Mouse (Mus musculus): ENCODE measurements around the gene Tbx21.

The Tbx21 gene

DNA sequence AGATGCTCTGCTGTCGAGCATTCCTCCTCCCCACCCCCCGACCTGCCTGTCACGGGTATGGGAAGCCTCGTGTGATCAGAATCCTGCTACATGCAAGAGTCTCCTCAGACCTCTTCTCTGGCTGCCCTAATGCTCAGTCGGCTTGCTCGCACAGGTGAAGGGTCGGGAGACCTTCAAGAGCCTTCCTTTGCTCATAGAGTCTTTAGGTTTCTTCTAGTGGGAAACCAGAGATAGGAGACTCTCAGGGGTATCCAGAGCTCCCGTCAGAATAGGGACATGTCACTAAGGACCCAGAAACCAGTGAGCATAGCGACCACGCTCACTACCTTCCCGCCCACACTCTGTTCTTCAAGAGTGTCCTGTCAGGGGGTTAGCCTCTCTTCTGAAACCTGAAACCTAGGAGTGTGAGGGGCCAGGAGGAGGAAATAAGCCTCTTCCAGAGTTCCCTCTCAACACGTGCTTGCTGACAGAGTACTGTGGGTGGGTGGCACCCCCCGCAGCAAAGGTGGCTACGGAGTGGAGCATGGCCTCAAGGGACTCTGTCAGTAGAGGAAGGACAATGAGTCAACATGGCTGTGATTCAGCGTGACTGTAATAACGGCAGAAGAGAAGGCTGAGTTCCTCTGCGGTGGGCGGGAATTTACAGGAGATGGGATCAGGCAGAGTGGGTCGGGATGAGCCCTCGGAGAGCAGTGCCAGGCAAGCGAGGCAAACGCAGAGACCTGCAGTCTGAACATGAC is 31.6 kb downstream of the Tbx21 start:
- DNase-seq (ENCODE audit: low spot score in 2 of 2) = peak; percentile 45 to 55

- DNase-seq (ENCODE audit: low spot score in 2 of 2) = peak in 1 of 2 experiments; percentile 41
Measured at GRCm38 (mm10) chr11:97082977-97083376, 32.2 kb downstream of the Tbx21 start.

- no peak for DNase-seq (ENCODE audit: low spot score in 2 of 2)
Measured at GRCm38 (mm10) chr11:97080291-97080690, 34.8 kb downstream of the Tbx21 start.

- DNase-seq (ENCODE audit: low spot score in 2 of 2) = no peak
Measured at GRCm38 (mm10) chr11:97078751-97079150, 36.4 kb downstream of the Tbx21 start.

DNA sequence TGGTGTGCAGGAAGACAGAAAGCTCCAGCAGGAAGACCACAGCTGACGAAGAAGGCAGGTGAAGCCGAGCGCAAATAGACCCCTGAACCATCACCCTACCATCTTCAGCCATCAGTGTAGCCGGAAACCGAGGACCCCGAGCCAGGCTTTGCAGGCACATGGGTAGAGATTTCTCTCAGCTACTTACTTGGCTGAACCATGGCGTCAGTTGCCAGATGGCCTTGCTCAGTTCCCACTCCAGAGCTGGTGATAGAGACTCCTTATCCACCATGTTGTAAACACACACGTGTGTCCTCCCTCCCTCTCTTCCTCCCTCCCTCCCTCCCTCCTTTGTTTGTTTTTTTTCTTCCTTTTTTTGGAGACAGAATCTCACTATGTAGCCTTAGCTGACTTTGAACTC is 40.9 kb downstream of the Tbx21 start:
- DNase-seq (ENCODE audit: low spot score in 2 of 2) = no peak

- DNase-seq (ENCODE audit: low spot score in 2 of 2) = peak; percentile 52 to 72
Measured at GRCm38 (mm10) chr11:97072533-97072932, 42.6 kb downstream of the Tbx21 start.

DNA sequence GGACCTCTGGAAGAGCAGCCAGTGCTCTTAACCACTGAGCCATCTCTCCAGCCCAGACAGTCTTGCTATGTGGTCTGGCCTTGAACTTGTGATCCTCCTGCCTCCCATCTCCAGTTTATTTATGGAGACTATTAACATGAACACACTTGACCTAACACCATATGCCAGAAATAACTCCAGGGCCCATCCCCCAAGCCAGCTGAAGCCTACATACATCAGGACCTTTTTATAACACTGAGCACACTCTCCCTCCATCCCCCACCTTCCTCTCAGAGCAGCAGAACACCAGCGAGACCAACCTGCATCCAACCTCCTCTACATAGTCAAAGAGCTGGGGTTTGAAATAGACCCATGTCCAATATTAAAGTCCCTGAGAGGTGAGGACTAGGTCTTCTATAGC is 44.0 kb downstream of the Tbx21 start:
- no peak for DNase-seq (ENCODE audit: low spot score in 2 of 2)

DNA sequence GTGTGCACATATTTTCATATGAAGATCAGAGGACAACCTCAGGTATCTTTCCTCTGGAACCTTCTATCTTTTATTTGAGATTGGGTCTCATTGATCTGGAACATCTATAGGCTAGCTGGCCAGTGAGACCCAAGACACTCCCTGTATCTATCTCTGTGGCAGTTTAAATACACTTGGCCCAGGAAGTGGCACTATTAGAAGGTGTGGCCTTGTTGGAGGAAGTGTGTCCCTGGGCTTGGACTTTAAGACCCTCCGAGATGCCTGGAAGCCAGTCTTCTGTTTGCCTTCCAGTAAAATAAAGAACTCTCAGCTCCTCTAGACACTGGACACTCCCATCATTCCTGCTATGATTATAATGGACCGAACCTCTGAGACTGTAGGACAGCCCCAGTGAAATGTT is 45.4 kb downstream of the Tbx21 start:
- no peak for DNase-seq (ENCODE audit: low spot score in 2 of 2)

DNA sequence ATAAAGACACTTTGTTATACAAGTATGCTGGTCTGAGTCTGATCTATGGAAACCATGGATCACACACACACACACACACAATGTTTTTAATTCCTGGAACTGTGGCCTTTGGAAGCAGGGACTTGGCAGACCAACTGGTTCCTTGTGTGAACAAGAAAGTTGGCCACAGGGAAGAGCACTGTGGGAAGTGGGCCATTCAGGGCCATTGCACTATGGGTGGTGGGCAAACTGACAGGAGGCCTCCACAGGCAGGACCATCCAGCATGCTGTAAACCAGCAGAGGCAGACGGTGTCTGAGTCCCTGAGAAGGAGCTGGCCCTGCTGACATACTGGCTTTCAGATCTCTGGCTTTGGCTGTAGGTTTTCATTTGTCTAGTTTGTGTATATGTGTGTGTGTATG is 45.8 kb downstream of the Tbx21 start:
- DNase-seq (ENCODE audit: low spot score in 2 of 2) = no peak

DNA sequence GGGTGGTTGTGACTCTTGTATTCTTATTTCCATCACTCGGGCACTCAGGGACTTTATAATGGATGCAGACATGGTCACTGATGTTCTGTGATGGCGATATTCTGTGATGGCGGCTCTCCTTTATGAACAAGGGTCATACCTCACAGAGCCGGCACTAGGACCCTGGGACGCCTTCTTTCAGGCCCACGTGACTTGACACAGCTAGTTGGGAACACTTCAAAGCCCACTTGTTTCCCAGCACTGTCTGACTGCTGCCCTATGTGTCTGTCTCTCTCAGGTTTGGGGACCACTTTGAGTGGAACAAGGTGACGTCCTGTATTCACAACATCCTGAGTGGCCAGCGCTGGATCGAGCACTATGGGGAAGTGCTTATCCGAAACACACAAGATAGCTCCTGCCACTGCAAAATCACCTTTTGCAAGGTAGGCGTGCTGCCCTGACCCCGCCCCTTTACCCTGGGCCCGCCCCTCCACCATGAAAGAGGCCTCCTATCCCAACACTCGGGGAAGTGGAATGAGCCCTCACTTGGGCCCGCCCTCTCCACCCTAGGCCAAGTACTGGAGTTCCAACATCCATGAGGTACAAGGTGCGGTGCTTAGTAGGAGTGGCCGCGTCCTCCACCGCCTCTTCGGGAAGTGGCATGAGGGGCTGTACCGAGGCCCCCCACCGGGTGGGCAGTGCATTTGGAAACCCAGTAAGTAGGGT is 48.3 kb downstream of the Tbx21 start:
- DNase-seq (ENCODE audit: low spot score in 2 of 2) = no peak

GRCm38 (mm10) chr11:97065538-97066295 is 49.4 kb downstream of the Tbx21 start:
- DNase-seq (ENCODE audit: low spot score in 2 of 2) = no peak

DNA sequence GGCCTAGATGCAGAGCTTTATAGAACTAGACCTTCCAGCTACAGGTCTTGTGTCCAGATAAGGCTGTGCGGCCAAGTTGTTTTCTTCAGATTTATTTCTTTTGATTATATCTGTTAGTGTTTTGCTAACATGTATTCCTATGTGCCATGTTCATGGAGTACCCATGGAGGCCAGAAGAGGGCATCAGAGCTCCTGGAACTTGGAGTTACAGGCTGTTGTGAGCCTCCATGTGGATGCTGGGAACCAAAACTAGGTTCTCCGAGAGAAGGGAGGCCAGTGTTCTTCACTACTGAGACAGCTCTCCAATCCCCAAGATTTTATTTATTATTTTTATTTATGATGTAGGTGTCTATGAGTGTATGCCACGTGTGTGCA is 51.2 kb downstream of the Tbx21 start:
- no peak for DNase-seq (ENCODE audit: low spot score in 2 of 2)

DNA sequence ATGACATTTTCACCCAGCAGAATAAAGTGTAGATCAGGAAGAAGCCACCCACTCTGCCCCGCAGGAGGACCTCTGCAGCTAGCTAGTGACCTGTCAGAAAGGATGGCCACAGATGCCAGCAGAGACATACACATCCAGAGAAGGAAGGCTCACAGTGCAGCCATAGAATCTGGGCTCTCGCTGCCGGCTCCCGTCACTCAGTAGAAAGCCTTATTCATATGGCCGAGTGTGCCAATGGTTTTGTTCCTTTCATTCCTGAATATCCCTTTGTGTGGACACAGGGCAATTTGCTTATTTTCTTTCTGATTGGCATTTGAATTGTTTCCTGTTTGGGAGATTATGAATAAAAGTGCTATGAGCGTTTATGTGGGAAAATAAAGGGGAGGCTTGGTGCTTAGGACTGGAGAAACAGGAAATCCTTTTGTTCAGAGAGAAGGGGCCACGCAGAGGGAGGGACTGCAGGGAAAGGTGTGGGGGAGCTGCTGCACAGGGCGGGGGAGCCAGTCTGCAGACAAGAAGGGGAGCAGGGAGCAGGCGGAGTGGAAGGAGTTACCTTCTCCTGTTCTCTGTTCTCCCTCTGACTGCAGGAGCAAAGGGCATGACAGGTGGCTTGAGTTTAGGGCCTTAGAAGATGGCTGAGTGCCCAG is 51.7 kb downstream of the Tbx21 start:
- no peak for DNase-seq (ENCODE audit: low spot score in 2 of 2)

GRCm38 (mm10) chr11:97052219-97052646 is 62.9 kb downstream of the Tbx21 start:
- DNase-seq (ENCODE audit: low spot score in 2 of 2) = no peak

DNA sequence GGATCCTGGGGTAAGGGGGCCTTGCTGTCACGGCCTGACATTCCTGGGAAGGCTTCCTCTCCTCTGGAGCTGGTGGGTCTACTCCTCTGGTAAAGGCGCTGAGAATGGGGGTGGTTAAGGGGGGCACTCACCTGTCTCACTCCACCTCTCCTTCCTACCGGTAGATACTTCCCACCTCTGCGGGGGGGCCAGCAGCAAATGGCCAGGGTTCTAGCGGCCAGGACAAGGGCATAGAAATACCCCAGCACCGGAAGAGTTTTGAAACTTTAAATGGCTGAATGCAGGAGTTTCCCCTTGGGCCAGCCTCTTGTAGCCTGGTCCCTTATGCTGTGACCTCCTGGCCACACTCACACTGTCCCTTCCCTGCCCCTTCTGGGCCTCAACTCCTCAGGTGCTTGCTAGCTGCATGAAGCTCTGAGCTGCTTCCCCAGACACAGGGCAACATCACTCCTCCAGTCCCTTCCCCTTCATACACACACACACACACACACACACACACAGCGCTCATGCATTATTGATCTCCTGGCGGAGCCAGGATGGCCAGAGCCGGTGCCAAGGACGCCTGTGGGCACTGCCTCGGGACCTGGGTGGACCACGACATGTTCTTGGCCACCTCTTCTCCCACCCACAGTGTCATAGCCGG is 64.1 kb downstream of the Tbx21 start:
- no peak for DNase-seq (ENCODE audit: low spot score in 2 of 2)

- DNase-seq (ENCODE audit: low spot score in 2 of 2) = peak; percentile 68 to 74
Measured at GRCm38 (mm10) chr11:97050216-97050943, 64.8 kb downstream of the Tbx21 start, which contains the start of gene Osbpl7. Osbpl7 (plus strand) TSS chr11:97050628.

DNA sequence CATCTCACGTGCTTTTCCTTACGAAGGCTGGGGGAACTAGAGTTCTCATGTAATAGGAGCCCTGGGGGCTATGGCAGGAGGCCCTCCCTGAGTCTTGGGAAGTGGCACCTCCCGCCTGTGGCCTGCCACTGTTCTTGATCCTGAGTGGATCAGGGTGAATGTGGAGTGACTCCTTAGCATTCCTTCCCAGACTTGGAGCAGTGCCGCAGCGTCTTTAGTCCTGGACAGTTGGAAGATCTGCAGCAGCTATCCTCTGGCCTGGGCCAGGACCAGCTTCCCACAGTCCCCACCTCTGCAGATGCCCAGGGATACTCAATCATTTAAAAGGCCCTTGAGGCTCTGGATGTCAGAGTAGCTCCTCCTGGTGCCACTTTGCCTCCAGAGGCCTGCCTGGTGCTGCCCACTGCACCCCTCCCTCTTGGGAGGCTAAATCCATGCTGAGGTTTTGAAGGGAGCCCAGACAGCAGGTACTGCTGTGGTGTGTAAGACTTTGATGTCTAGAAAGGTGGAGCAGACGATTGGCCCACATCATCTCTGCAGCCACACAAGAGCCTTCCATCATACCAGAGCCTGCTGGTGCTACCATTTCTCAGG is 65.5 kb downstream of the Tbx21 start:
- no peak for DNase-seq (ENCODE audit: low spot score in 2 of 2)

GRCm38 (mm10) chr11:97048090-97048650 is 67.0 kb downstream of the Tbx21 start:
- no peak for DNase-seq (ENCODE audit: low spot score in 2 of 2)
